Mouse (Mus musculus): ENCODE data around the gene Exoc3l4. TPM values are rescaled to one million over a fixed set of nuclear protein-coding genes. Genes with fewer than 3 reads are reported as not detected.

Gene Exoc3l4
- 1 to 10 TPM; 1.8 to 4.6 TPM for total RNA-seq (2021)
- long read RNA-seq, experiment 1, transcript Exoc3l4-211 (2 exons, 774 nt), result major isoform, 6 of 8 reads
- long read RNA-seq, experiment 1, partial matches to known transcripts, result 0 of 8 reads
- long read RNA-seq, experiment 1, other reads (novel, unspliced or antisense), result 2 of 8 reads
- long read RNA-seq, experiment 2, partial matches to known transcripts, result 0 of 1 reads
- long read RNA-seq, experiment 2, other reads (novel, unspliced or antisense), result 0 of 1 reads

DNA sequence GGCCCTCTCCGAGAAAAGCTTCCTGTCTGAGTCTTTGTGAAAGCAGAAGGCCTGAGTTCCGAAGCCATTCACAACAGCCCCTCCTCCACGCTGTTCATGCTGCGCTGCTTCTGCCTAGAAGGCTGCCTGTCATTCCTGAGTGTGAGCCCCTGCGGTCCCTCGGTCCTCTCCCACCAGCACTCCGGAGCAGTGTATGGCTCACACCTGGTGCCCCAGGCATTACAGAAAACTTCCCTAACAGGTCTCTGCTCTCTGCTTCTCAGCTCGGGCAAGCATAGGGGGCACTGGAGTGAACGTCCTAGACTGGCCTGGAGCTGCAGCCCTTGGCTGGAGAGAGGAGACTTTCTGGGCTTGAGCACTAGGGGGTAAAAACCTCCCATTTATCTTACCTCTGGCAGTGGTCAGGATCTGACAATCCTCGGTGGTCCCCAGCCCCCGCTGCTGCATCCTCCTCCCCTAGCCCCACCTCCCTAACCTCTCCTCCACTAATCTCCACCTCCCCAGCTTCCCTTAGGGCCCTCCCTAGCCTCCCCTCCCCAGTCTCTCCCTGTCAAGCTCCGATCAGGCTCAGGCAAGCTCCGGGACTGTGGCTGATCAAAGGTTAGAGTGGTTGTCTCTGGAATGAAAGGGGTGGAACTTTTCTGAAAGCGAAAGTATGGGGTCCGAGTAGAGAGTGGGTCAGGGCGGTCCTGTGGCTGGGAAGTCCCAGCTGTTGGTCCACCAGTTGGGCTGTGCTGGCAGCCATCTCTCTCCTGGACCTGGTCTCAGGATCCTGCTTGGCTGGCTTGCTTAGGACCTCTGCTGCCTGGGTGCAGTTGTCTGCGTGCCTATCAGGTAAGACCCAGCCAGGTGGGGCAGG lies at the start of gene Exoc3l4:
Gene Exoc3l4, plus strand, starts transcription at position 97 of the 859 bp plus-strand sequence.
- intact Hi-C loops (cut with DNase I), result no loop called here

GRCm38 (mm10) chr12:111367065-111367464 lies 49.8 kb upstream of the Exoc3l4 start:
- intact Hi-C loops (cut with DNase I), result no loop called here
- DNase-seq, result no peak

More for the DNA sequence above, at the start of gene Exoc3l4:
- no peak for DNase-seq

DNA sequence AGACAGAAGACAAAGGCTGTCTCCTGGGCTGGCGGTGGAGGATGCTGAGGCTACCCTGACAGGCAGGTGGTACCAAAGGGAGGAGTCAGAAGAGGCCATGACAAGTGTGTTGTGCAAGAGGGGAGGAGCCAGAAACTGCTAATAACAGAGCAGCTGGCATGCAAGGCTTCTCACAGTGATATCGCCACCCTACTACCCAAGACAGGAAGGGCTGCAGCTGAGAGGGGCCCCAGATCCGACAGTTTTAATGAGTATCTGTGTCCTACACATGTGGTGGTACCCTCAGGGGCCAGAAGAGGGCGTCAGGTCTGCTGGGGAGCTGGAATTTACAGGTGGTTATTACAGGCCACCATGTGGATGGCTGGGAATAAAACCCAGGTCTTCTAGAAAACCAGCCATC lies 46.6 kb upstream of the Exoc3l4 start:
- DNase-seq, result no peak
- intact Hi-C loops (cut with DNase I), result no loop called here

GRCm38 (mm10) chr12:111371905-111372304 lies 44.9 kb upstream of the Exoc3l4 start:
- no peak for DNase-seq
- intact Hi-C loops (cut with DNase I), result no loop called here

GRCm38 (mm10) chr12:111373411-111373810 lies 43.4 kb upstream of the Exoc3l4 start:
- DNase-seq, result no peak
- intact Hi-C loops (cut with DNase I), result no loop called here

DNA sequence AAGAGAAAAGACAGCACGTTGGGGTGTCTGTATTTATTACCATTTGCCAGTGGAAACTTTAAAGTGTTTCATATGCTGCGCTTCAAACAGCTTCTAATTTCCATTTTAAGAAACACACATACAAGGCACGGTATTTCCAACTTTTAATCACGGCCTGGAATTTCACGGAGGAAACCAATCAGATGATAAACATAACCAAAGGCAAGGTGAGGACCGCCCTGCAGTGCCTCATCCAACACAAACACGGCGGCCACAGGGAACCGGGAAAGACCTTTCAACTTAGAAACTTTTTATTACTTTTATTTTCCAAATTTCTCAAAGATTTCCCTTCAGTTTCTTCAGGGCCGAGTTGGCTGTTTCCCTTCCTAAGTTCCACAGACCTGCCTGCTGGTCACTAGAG lies 42.1 kb upstream of the Exoc3l4 start:
- no peak for DNase-seq
- intact Hi-C loops (cut with DNase I), result no loop called here

GRCm38 (mm10) chr12:111375559-111375958 lies 41.3 kb upstream of the Exoc3l4 start:
- no peak for DNase-seq
- intact Hi-C loops (cut with DNase I), result no loop called here

DNA sequence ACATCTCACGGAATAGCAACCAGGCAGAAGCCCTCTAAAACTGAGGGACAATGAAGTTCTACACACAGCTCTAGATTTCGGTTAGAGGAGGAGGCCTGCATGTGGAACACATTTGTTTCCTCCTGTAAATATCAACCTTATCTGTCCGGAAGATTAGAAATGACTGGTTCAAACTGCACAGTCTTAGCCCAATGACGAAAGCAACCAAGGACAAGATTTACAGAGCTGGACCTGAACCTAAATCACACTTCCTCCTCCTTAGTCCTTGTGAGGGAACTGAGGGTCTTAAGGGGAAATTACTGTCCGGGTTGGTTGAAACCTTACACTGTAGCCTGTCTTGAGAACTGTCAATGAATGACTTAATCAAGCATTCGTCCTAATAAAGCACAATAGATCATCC lies 40.8 kb upstream of the Exoc3l4 start:
- intact Hi-C loops (cut with DNase I), result no loop called here
- no peak for DNase-seq

DNA sequence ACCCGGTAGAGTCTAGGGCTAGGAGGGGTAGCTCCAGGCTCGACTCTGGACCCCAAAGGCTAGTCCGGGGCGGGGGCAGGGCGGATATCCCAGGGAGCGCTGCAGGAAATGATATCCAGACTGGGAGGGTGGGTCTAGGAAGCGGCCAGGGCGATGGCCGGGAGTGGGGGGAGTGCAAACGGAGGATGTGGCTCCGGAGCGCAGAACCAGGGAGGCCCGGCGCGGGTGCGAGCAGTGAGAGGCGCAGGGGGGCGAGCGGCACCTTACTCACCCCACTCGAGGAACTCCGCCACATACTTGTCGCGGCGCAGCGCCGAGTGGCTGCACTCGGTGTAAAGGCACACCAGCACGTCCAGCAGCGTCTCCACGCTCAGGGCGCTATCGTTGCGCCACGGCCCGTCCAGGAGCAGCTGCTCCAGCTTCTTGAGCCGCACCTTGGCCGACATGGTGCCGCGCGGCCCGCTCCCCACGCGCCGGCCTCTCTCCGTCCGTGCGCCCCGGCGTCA lies 39.9 kb upstream of the Exoc3l4 start:
- intact Hi-C loops (cut with DNase I), result no loop called here
- DNase-seq, result peak; percentile 57 to 60

DNA sequence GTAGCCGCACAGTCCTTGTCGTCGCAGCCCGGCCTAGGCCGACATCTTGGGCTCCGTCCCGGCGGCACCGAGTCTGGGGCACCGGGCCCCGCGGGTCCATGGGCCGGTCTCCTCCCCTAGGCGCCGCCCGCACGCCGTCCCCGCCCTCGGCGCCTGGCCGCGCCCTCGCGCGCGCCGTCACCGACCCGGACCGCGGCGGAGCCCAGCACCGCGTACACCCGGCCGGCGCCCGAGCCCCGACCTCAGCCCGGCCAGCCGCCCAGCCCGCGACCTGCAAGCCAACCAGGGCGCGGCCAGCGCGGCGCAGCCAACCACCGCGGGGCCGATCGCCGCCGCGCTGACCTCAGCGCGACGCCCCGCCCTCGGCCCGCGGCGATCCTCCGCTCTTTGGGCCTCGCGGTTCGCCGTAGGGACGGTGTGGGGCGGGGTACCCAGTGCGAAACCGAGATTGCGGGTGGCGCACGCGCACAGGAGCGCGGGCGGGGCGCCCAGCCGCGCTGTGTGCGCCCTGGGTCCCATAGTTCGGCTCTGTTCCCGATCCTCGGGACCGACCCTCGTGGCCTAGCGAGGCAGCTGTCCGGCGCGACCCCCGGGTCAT lies 39.3 kb upstream of the Exoc3l4 start, which contains the start of gene Cdc42bpb:
Gene Cdc42bpb, minus strand, starts transcription at position 343 of the 598 bp plus-strand sequence.
- DNase-seq, result peak; percentile 91 to 93

DNA sequence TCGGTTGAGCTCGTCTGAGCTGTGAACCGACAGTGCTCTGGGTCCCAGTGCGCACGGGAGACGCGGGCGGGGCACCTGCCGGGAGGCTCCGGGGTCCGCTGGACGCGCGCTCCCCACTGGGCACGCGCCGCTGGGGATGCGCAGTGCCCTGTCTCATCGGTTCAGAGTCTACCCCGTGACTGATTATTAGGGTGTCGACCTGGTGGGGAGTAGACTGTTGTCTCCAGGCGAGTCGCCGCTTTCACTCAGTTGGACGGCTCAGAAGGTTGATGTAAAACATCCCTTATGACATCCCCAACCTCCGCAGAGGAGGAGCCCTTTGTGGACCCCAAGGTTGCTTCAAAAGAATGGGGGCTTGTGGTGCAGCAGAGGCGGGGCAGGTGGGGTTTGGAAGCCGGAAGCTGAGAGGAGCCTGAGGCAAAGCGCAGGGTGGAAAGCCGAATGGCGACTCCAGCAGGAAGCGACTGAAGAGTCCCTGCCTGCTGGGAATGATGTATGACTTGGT lies 38.8 kb upstream of the Exoc3l4 start:
- DNase-seq, result no peak
- intact Hi-C loops (cut with DNase I), result no loop called here

More for the DNA sequence above, 39.3 kb upstream of the Exoc3l4 start, which contains the start of gene Cdc42bpb:
- intact Hi-C loops (cut with DNase I), result no loop called here

DNA sequence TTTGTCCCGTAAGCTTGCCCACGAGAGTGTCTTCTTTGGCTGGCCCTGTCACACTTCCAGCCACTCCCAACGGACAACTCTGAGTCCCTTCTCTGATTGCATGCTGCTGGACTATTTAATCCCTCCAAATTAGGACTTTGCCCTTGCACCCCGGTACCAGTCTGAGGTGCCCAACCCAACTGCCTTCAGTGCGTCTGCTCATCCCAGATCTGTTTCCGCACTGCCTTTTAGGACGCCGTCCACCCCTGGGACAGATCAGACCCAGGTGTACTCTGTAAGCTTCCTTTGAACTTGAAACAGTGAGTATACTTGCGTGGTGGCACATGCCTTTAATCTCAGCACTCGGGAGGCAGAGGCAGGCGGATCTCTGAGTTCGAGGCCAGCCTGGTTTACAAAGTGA lies 38.0 kb upstream of the Exoc3l4 start:
- no peak for DNase-seq
- intact Hi-C loops (cut with DNase I), result no loop called here

- intact Hi-C loops (cut with DNase I), result no loop called here
- DNase-seq, result no peak
These were observed 30.8 kb upstream of the Exoc3l4 start for GRCm38 (mm10) chr12:111385883-111386641.

GRCm38 (mm10) chr12:111386642-111387120 lies 30.1 kb upstream of the Exoc3l4 start:
- DNase-seq, result no peak
- intact Hi-C loops (cut with DNase I), result no loop called here

- no peak for DNase-seq
- intact Hi-C loops (cut with DNase I), result no loop called here
These were observed 29.7 kb upstream of the Exoc3l4 start for GRCm38 (mm10) chr12:111387146-111387545.

GRCm38 (mm10) chr12:111394008-111394407 lies 22.8 kb upstream of the Exoc3l4 start:
- intact Hi-C loops (cut with DNase I), result no loop called here
- no peak for DNase-seq

DNA sequence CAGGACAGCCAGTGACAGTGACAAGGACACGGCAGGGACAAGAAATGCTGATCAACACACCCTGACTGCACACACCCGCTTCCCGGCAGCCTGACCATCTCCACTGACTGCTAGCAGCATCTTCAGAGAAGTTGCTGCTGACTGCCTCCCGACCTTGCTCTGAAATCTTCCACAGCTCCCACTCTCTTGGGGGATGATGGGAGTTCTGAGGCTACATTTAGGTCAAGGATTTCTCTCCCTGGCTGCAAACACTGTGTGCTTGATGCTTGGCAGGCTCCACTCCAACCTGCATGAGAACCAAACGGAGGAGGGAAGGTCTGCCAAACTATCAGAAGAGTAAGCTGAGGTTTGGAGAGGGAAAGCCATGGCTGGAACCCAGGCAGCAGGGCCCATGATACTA lies 19.8 kb upstream of the Exoc3l4 start:
- intact Hi-C loops (cut with DNase I), result no loop called here
- no peak for DNase-seq

- peak; percentile 54 to 61 for DNase-seq
- intact Hi-C loops (cut with DNase I), result loop anchor here (2.0 kb wide), 1 partner anchor 13 kb away; no protein-coding TSS in a partner anchor
These were observed 15.2 kb upstream of the Exoc3l4 start for GRCm38 (mm10) chr12:111401454-111402184.

DNA sequence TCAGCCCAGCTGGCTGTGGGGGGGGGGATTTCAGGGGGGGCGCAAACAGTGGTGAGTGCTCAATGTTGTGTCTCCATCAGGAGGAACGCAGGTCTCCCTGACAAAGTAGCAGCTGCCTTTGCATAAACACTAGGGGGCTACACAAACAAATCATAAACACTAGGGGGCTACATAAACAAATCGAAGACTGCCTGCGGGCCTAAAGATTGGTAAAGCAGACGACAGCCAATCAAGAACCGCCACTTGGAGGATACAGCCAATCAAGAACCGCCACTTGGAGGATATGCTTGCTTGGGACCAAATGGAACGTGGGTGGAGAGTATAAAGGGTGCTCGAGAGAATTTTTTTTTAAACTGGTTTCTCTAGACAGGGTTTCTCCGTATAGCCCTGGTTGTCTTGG lies 11.9 kb upstream of the Exoc3l4 start:
- intact Hi-C loops (cut with DNase I), result no loop called here
- no peak for DNase-seq
